Mouse (Mus musculus): ENCODE data around the gene Olfr870. TPM values are rescaled to one million over a fixed set of nuclear protein-coding genes. Genes with fewer than 3 reads are reported as not detected.
"Not testable (repeated sequence)": the region's sequence is repeated elsewhere in the genome, so short reads cannot be mapped to it uniquely, and the experiment has no call there.

Olfr870 gene
- not detected in 2 replicates for polyA plus RNA-seq (2015; fragmentation: Nextera tagmentation; extraction: Ambion mirVana)

GRCm38 (mm10) chr9:20173957-20174356 lies at the start of gene Olfr870:
Olfr870 (minus strand) TSS chr9:20174057.
- Histone ChIP-seq H3K9me3 (ENCODE audit: control insufficient read depth, low read length) (no peaks in the 10 kb centered on the region), H3K36me3 (ENCODE audit: control insufficient read depth, insufficient read depth, low read length) (no peaks in the 10 kb centered on the region), H3K4me1 (replicated peaks; ENCODE audit: control insufficient read depth, insufficient read depth) (no peaks in the 10 kb centered on the region), H3K4me2 (replicated peaks; ENCODE audit: low read depth) (no peak within 1 kb of the TSS), H3K4me3 (ENCODE audit: low read depth, low read length) (no peak within 1 kb of the TSS), H3K27ac (replicated peaks) (no peak within 1 kb of the TSS), H3K9ac (ENCODE audit: low read length) (no peak within 1 kb of the TSS), H3K27me3 (ENCODE audit: control insufficient read depth, insufficient read depth, low read length) (no peaks in the 10 kb centered on the region)
- DNase-seq (ENCODE audit: low spot score) = no peak
- TF ChIP-seq EP300 (optimal IDR thresholded peaks at IDR 0.05) (no peak), CTCF (IDR thresholded peaks at IDR 0.05; ENCODE audit: low read depth) (no peak)
- no peak for ATAC-seq (ENCODE audit: low FRiP score, low TSS enrichment)
- WGBS = 77% methylated on average over 2 of the region's 2 CpGs

GRCm38 (mm10) chr9:20211907-20212306 lies 38.0 kb upstream of the Olfr870 start, which contains the start of gene Olfr871:
Olfr871 (plus strand) TSS chr9:20212207.
- DNase-seq (ENCODE audit: low spot score) (no peak), ATAC-seq (ENCODE audit: low FRiP score, low TSS enrichment) (no peak)
- Histone ChIP-seq H3K36me3 (ENCODE audit: control insufficient read depth, insufficient read depth, low read length) (no peaks in the 10 kb centered on the region), H3K9me3 (ENCODE audit: control insufficient read depth, low read length) (no peaks in the 10 kb centered on the region), H3K4me1 (replicated peaks; ENCODE audit: control insufficient read depth, insufficient read depth) (no peaks in the 10 kb centered on the region), H3K4me2 (replicated peaks; ENCODE audit: low read depth) (no peak within 1 kb of the TSS), H3K27me3 (ENCODE audit: control insufficient read depth, insufficient read depth, low read length) (no peaks in the 10 kb centered on the region), H3K9ac (ENCODE audit: low read length) (no peak within 1 kb of the TSS), H3K27ac (replicated peaks) (no peak within 1 kb of the TSS), H3K4me3 (ENCODE audit: low read depth, low read length) (no peak within 1 kb of the TSS)
- TF ChIP-seq CTCF (IDR thresholded peaks at IDR 0.05; ENCODE audit: low read depth) = no peak
- no peak for TF ChIP-seq EP300 (optimal IDR thresholded peaks at IDR 0.05)

GRCm38 (mm10) chr9:20211477-20211876 lies 37.6 kb upstream of the Olfr870 start:
- no peaks in the 10 kb centered on the region for H3K36me3 ChIP-seq (ENCODE audit: control insufficient read depth, insufficient read depth, low read length)
- H3K4me2 ChIP-seq (replicated peaks; ENCODE audit: low read depth) = no peak overlapping the region
- TF ChIP-seq EP300 (optimal IDR thresholded peaks at IDR 0.05) (no peak), CTCF (IDR thresholded peaks at IDR 0.05; ENCODE audit: low read depth) (no peak)
- 60% methylated on average over 2 of the region's 2 CpGs for WGBS
- H3K27me3 ChIP-seq (ENCODE audit: control insufficient read depth, insufficient read depth, low read length) = no peaks in the 10 kb centered on the region
- DNase-seq (ENCODE audit: low spot score) (no peak), ATAC-seq (ENCODE audit: low FRiP score, low TSS enrichment) (no peak)
- no peaks in the 10 kb centered on the region for H3K4me1 ChIP-seq (replicated peaks; ENCODE audit: control insufficient read depth, insufficient read depth)
- H3K4me3 ChIP-seq (ENCODE audit: low read depth, low read length) = no peak overlapping the region
- no peak overlapping the region for H3K9ac ChIP-seq (ENCODE audit: low read length)
- no peak overlapping the region for H3K27ac ChIP-seq (replicated peaks)
- H3K9me3 ChIP-seq (ENCODE audit: control insufficient read depth, low read length) = no peaks in the 10 kb centered on the region

- Histone ChIP-seq H3K36me3 (ENCODE audit: control insufficient read depth, insufficient read depth, low read length) (no peaks in the 10 kb centered on the region), H3K9ac (ENCODE audit: low read length) (no peak overlapping the region), H3K4me3 (ENCODE audit: low read depth, low read length) (no peak overlapping the region), H3K27ac (replicated peaks) (no peak overlapping the region), H3K4me1 (replicated peaks; ENCODE audit: control insufficient read depth, insufficient read depth) (no peaks in the 10 kb centered on the region), H3K27me3 (ENCODE audit: control insufficient read depth, insufficient read depth, low read length) (no peaks in the 10 kb centered on the region), H3K9me3 (ENCODE audit: control insufficient read depth, low read length) (no peaks in the 10 kb centered on the region), H3K4me2 (replicated peaks; ENCODE audit: low read depth) (no peak overlapping the region)
- TF ChIP-seq EP300 (optimal IDR thresholded peaks at IDR 0.05) = no peak
- TF ChIP-seq CTCF (IDR thresholded peaks at IDR 0.05; ENCODE audit: low read depth) = no peak
- DNase-seq (ENCODE audit: low spot score) (no peak), ATAC-seq (ENCODE audit: low FRiP score, low TSS enrichment) (no peak)
- WGBS = 44% methylated on average over 1 of the region's 1 CpGs
Measured at GRCm38 (mm10) chr9:20210812-20211211, 37.0 kb upstream of the Olfr870 start.

- not testable (repeated sequence) for H3K36me3 ChIP-seq (ENCODE audit: control insufficient read depth, insufficient read depth, low read length); H3K9me3 ChIP-seq (ENCODE audit: control insufficient read depth, low read length); H3K4me3 ChIP-seq (ENCODE audit: low read depth, low read length); H3K27me3 ChIP-seq (ENCODE audit: control insufficient read depth, insufficient read depth, low read length); ATAC-seq (ENCODE audit: low FRiP score, low TSS enrichment); H3K4me2 ChIP-seq (replicated peaks; ENCODE audit: low read depth); H3K9ac ChIP-seq (ENCODE audit: low read length); H3K27ac ChIP-seq (replicated peaks); H3K4me1 ChIP-seq (replicated peaks; ENCODE audit: control insufficient read depth, insufficient read depth); DNase-seq (ENCODE audit: low spot score)
- 92% methylated on average over 7 of the region's 7 CpGs for WGBS
Measured at GRCm38 (mm10) chr9:20203413-20203984, 29.6 kb upstream of the Olfr870 start.

GRCm38 (mm10) chr9:20202131-20202530 lies 28.3 kb upstream of the Olfr870 start:
- Histone ChIP-seq H3K4me3 (ENCODE audit: low read depth, low read length) (no peak overlapping the region), H3K4me1 (replicated peaks; ENCODE audit: control insufficient read depth, insufficient read depth) (no peaks in the 10 kb centered on the region), H3K27me3 (ENCODE audit: control insufficient read depth, insufficient read depth, low read length) (no peaks in the 10 kb centered on the region), H3K9ac (ENCODE audit: low read length) (no peak overlapping the region), H3K4me2 (replicated peaks; ENCODE audit: low read depth) (no peak overlapping the region), H3K9me3 (ENCODE audit: control insufficient read depth, low read length) (no peaks in the 10 kb centered on the region), H3K36me3 (ENCODE audit: control insufficient read depth, insufficient read depth, low read length) (no peaks in the 10 kb centered on the region), H3K27ac (replicated peaks) (no peak overlapping the region)
- TF ChIP-seq EP300 (optimal IDR thresholded peaks at IDR 0.05) = no peak
- 43% methylated on average over 1 of the region's 1 CpGs for WGBS
- DNase-seq (ENCODE audit: low spot score) = no peak
- no peak for ATAC-seq (ENCODE audit: low FRiP score, low TSS enrichment)
